Mouse (Mus musculus): ENCODE data around the gene Gse1.

Gene Gse1

GRCm38 (mm10) chr8:120463918-120464584 lies 235.8 kb downstream of the Gse1 start:
- no peak for DNase-seq

DNA sequence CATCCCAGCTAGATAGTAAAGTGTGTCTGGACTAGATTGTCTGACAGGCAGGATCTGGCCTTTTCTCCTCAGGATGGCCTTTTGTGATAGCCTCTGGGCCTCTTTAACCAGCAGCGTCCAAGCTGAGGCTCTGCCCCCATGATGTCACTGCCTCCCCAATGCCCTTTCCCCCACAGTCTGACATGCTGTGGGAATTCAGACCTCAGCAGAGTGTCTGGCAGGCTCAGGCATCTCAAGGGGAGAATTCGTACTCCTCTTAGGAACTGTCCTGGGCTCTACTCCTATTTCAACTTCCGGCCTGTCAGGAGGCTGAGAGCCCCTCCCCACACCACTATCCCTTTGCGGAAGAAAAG lies 236.3 kb downstream of the Gse1 start:
- no peak for DNase-seq

GRCm38 (mm10) chr8:120465710-120466109 lies 237.5 kb downstream of the Gse1 start:
- DNase-seq = peak in 1 of 2 experiments; percentile 64

GRCm38 (mm10) chr8:120466266-120466665 lies 238.0 kb downstream of the Gse1 start:
- no peak for DNase-seq

GRCm38 (mm10) chr8:120467598-120467997 lies 239.3 kb downstream of the Gse1 start:
- no peak for DNase-seq

DNA sequence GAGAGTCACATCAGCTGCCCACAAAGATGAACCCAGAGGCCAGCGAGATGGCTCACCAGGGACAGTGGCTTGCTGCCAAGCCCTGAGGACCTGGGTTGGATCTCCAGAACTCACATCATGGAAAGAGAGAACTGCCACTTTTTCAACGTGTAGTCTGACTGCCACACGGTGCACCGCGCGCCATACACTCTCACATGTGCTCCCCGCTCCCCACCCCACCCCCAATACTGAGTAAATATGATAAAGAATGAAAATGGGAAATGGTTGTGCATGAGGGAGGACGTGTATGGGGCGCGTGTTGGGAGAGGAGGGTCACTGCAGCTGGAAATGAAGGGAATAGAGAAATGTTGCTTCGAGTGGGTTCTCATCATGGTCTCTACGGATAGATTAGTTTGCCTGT lies 241.9 kb downstream of the Gse1 start:
- no peak for DNase-seq

GRCm38 (mm10) chr8:120471166-120471565 lies 242.9 kb downstream of the Gse1 start:
- peak in 1 of 2 experiments; percentile 81 for DNase-seq

DNA sequence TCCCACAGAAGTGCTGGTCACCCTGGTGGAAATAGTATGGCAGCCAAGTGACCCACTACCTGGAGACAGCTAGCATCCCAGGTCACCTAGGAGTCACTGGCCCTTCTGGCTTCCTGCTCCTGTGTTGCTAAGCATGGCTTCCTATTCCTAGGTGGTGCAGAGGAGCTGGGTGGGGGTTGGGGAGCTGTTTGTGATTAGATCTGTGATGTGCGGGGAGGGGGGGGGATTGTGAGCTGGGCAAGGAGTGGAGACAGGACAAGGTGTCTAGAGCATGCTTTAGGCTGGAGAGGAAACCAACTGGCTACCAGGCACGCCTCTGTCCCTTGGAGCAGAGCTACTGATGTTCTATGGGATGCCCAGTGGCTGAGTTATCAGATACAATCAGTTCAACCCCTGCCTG lies 243.5 kb downstream of the Gse1 start:
- DNase-seq = peak in 1 of 2 experiments; percentile 54

- DNase-seq = peak; percentile 79 to 83
Observed at GRCm38 (mm10) chr8:120472230-120472629, 244.0 kb downstream of the Gse1 start.

- DNase-seq = no peak
Observed at GRCm38 (mm10) chr8:120473729-120474364, 245.6 kb downstream of the Gse1 start.

DNA sequence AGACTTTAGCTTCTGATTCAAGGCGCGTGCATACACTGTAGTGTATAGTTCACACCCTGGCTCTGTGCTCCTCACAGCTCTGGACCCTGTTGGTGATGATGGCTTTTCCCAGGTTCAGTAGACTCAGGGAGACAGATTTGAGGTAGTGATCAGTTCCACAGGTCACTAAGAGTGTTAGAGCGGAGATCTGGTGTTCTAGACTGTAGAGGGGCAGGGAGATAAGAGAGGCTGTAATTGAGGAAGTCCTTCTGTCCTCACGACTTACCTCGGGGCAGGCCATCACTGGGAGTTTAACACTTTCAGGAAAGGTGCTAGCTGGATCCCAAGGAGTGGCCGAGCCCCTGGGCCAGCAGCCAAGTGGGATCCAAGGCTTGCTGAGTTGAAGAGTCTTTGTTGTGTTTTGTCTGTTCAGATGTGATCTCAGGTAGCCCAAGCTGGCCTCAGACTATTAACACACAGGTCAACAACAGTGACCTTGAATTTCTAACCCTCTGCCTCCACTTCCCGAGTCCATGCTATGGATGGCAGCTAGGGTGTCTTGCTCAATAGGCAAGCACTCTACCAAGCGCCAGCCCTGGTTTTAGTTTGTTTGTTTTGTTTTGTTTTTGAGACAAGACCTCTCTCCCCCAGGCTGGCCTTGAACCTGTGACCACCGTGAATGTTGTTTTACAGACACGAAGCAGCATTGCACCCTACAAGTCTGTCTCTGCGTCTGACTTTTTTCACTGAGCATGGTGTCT lies 246.4 kb downstream of the Gse1 start:
- DNase-seq = no peak

DNA sequence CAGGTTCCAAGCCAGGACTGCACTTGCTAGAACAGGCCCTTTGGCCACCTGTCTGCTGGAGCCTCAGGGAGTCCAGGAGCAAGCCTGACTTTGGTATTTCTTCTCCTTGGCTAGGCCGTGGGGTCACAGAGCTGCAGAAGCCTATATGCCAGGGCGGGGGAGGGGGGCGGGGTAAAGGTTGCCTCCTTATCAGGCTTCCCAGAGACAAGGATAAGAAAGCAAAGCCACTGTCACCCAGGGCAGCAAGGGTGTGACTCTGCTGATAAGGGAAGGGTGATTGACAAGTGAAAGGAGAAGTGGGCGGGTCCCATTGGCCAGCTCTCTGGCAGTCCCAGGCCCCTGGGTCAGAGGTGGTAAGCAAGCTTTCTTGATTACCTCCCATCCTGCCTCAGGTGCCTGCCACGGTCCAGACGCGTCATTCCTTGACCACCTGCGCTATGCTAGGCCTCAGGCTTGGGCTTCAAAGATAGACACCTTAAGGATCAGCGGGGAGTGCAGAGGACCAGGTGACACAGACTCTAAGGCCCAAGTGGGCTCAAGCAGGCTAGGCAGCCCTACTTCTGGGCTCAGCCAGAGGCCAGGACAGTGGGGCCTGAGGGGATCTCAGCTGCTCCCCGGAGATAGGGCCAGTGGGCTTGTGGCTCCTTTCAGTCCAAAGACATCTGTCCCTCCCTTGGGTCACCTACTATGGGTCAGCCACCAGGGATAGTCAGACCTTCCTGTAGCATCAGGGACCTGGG lies 247.4 kb downstream of the Gse1 start:
- no peak for DNase-seq

GRCm38 (mm10) chr8:120476711-120477575 lies 248.7 kb downstream of the Gse1 start:
- no peak for DNase-seq

- no peak for DNase-seq
Observed at GRCm38 (mm10) chr8:120478754-120479153, 250.5 kb downstream of the Gse1 start.

GRCm38 (mm10) chr8:120479691-120480090 lies 251.4 kb downstream of the Gse1 start:
- DNase-seq = no peak

DNA sequence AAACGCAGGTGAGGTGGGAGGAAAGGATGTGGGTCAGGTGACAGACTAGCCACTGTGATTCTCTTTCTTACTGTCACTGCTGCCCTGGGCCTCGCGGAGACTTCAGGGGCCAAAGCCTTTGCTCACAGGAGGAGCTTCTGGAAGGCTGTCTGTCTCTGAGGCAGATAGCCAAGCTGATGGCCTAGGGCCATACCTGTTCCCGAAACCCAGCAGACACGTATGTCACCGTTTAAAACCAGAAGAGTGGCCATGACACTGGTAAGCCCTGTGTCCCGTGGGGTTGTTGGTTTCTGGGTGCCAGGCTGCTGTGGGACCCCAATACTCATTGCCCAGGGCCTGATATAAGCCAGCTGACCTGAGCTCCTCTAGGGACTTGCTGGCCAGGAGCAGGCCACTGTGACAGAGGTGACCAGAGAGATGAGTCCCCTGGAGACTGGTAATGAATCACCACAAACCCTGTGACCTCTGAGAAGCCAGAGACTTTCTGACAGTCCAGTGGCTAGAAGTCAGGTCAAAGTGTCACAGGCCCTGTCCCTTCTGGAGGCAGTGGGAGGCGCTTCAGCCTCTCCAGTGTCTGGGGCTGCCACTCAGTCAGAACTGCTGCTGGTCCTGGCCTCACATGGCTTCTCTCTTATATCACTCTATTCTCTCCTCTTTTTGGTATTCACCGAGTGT lies 253.9 kb downstream of the Gse1 start:
- DNase-seq = peak; percentile 69 to 70

- no peak for DNase-seq
Observed at GRCm38 (mm10) chr8:120484460-120484859, 256.2 kb downstream of the Gse1 start.

GRCm38 (mm10) chr8:120485116-120485515 lies 256.9 kb downstream of the Gse1 start:
- DNase-seq = peak in 1 of 2 experiments; percentile 52

DNA sequence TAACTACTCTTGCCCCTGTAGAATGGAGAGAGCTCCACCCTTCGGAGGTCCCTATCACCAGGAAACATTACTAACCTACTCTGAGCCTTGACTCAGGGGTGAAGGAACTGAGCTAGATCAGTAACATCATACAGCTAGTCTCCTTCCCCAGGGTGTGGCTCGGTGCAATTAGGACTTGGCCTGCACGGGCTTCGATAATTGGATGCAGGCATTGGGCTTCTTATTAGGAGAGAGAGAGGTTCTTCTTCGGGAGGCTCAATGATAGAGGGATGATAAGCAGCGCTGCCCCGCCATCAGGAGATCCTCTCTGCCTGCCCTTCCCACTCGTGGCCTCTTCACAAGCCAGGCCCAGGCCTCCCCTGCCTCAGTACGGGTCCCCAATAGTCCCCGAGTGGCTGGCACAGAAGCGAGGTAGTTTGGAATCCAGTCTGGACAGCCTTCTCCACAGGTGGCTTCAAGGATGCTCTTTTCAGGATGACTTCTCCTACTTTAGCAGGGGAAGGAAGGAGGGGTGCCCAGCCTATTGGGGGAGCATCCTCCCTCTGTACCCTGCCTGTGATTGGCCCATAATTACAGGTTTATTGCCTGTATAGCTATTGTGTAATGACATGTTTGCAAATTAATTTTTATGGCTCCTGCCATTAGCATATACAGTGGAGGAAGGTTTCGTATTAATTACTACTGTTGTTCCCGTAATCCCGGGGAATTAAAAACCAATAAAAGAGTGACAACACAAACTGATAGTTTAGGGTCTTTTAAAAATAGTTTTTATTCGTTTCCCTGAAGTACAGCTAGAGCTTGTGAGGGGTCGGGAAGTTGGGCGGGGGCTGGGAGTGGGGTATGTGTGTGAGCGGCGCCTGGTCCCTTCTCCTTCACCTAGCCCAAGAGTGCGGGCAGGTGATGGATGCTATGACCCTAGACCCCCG lies 257.6 kb downstream of the Gse1 start:
- no peak for DNase-seq

All from cerebellum, postnatal 14 days (tissue).